Mouse (Mus musculus) spleen, adult 2 months (tissue): Measurements from ENCODE around the gene As3mt.

ENCODE experiments used
- CTCF ChIP-seq: fragments of 200-500 bp; IDR thresholded peaks from 2 replicates; pipeline ENCODE4 v1.5.1; 2011; ENCODE audit warnings: mild to moderate bottlenecking, inconsistent platforms; ENCODE audit not compliant: insufficient read depth, insufficient read length, insufficient replicate concordance; ENCODE audit errors: extremely low read depth
- POLR2A ChIP-seq: fragments of 200-500 bp; IDR thresholded peaks from 2 replicates; pipeline ENCODE4 v1.6.1; 2011; ENCODE audit warnings: low read depth, low read length, inconsistent platforms

GRCm38 (mm10) chr19:46741574-46741973 is 34.3 kb downstream of the As3mt start:
- TF ChIP-seq CTCF (no peak), POLR2A (no peak)
